Mouse (Mus musculus): ENCODE data around the gene Lrcol1.
A peak's percentile ranks its signal among the peaks of the same experiment; 100 is the strongest.

Gene Lrcol1

DNA sequence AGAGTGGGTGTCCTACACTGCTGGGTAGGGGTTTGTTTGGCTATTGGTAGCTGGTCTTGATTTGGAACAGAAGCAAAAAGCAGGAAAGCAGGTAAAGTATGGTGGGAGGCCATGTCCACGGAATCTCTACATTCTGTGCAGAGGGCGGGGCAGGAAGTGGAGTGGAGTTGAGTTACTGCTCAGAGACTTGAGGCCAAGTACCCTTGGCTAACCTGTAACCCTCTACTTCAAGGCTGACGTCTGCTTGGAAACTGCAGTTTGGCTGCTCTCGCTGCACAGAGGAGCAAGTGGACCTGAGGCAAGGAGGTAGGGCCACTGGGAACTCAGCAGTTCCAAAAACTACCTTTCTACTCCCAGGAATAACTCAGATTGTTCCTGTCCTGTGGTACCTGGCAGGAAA lies at the start of gene Lrcol1:
Lrcol1 (plus strand) TSS at position 207 of the 400 bp plus-strand sequence.
- DNase-seq, result peak; percentile 14 to 55

DNA sequence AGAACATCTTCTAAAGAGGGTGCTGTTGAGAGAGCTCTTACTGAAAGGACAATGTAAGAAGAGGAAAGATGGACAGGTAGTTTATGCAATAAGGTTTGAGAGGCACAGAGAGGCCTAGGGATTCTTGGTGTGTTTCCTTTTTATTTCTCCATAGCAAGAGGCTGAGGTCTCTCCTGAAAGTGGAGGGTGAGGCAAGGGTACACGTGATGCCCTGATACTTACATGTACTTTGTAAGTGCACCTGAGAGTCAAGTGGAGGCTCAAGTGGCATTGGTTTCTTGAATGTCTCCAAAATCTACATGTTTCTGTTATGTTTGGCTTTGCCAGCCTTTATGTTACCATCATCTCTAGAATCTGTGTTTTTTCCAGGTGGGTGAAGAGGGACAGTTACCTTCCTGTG lies 47.9 kb upstream of the Lrcol1 start:
- no peak for DNase-seq

DNA sequence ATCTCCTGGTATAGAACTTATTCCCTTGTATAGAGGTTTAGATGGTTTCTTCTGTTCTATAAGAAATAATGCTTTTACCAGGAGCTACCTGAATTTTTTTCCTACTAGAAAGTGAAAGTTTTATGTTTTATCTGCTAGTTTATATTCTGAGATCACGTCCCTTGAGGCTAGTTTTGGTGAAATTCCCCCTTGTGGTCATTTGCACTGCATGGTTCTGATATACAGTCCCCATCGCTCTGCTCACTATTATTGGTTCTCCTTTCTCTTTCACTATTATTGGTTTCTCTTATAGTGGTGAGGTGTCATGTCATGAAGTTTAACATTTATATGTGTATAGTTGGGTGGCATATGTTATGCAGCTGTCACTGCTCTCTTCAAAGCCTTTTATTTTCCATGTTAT lies 43.9 kb upstream of the Lrcol1 start:
- DNase-seq, result no peak

DNA sequence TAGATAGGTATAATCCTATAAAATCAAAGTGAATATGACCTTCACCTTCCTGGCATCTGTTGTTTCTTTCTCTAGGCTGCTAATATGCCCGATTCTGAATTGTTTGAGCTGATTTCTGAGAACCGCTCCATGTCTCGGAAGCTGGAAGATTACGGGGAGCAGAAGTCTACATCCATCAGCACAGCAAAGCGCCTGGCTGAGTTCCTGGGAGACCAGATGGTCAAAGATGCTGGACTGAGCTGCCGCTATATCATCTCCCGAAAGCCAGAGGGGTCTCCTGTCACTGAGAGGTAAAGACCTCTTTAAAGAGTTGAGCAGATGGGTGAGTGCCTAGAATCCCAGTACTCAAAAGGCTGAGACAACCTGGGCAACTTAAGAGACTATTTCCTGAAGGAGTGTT lies 35.7 kb upstream of the Lrcol1 start:
- no peak for DNase-seq

DNA sequence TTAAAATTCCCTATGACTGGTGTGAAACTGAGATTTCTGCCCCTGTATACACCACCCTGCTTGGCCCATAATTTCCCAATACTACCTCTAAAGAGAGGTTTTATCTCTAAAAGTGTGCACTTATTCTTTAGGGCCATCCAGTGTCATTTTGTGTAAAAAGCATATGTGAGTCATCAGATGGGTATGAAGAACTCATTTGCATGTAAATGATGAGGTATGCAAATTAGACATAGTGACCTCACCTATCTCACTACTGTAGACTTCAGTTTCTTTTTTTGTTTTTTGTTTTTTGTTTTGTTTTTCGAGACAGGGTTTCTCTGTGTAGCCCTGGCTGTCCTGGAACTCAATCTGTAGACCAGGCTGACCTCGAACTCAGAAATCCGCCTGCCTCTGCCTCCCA lies 31.4 kb upstream of the Lrcol1 start:
- no peak for DNase-seq

DNA sequence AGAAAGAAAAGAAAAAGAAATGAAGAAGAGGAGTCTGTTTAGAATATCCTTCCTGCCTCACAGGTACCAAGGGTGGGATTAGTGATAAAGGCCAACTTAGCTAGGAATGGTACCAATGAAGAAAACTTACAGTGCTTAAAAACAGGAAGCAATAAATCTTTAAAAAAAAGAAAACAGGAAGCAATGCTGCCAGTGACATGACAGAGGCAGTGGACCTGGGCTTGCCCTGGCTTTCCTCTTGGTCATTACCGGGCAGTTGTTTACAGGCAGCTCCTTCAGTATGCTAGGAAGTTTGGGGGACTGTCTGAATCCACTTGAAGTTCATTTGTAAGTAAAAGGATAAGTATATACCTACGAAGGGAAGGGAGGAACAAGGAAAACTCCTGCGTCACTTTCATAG lies 14.0 kb upstream of the Lrcol1 start:
- DNase-seq, result no peak

DNA sequence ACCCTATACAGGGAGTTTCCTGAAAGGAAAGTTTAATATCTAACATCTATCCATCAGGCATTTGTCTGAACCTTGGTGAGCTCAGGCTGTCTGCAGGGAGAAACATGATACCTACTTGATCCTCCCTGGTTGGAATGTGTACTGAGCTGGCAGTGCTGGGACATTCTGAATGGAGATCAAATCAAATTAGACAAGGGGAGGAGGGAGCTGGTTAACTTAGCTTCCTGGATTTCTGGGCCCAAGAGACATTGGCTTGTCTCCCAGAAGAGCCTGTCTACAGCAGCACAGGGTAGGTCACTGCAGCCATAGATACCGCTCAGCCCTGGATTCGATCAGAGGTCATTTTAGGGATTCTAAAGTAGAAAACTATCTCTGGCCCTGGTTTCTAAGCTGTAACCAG lies 5.7 kb upstream of the Lrcol1 start:
- DNase-seq, result peak in 1 of 2 experiments; percentile 5

DNA sequence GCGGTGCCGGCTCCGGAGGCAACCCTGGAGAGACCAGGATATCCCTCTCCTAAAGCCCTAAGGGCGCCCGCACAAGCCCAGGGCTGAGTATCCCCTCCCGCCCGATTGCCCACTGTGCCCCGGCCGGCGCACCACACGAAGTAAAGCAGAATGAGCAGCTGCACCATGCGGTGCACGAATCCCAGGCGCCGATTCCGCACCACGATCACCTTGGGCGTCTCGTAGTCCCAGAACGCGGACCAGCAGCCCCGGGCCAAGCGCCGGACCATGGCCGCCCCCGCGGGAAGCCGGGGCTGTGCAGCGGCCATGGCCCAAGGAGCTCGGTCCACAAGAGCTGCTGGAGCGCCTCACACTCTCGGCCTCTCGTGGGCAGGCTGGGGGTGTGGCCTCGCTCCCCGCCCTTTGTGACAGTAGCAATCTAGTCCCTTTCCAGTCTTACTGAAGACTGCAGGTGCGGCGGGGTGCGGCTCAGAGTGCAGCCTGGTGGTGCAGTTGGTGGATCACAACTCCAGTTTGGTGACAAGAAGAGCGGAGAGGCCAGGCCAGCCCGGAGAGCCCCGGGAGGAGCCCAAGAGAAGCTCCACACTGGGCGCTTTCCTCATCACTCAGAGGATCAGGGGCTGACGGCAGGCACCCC lies 1.8 kb upstream of the Lrcol1 start, which contains the start of gene P2rx2:
P2rx2 (minus strand) TSS at position 565 of the 637 bp plus-strand sequence.
- peak; percentile 67 to 72 for DNase-seq

DNA sequence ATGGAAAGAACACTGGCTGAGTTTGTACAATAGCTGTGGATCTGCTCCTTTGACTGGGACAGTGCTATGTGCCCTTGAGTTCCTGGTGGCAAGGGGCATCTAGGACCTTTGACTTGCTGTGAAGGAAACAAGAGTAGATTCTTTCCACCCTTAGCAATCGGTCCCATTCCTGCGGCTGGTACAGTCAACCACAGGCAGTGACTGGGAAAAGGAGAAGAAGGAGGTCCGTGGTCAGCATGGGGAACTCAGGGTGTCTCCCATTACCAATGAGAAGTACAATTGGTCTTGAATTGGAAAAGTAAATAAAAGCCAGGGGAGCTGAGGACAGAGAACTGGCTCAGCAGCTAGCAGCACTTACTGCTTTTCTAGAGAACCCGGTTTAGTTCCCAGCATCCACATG lies 1.0 kb downstream of the Lrcol1 start:
- peak in 1 of 2 experiments; percentile 9 for DNase-seq

DNA sequence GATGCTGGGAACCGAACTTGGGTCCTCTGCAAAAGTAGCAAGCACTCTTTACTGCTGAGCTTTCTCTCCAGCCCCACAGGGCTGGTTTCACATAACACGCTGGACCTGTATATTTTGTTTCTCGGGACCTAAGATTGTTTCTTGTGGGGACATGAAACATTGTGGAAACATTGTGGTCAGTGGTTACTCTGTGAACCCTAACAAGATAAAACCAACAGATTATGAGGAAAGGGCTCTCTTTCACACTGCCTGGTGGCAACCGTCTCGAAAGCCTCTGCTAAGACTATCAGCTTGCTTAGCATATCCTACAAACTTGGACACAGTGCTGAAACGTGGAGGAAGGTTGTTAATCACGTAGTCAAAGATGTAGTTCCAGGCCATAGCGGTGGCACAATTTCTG lies 2.5 kb downstream of the Lrcol1 start:
- no peak for DNase-seq

DNA sequence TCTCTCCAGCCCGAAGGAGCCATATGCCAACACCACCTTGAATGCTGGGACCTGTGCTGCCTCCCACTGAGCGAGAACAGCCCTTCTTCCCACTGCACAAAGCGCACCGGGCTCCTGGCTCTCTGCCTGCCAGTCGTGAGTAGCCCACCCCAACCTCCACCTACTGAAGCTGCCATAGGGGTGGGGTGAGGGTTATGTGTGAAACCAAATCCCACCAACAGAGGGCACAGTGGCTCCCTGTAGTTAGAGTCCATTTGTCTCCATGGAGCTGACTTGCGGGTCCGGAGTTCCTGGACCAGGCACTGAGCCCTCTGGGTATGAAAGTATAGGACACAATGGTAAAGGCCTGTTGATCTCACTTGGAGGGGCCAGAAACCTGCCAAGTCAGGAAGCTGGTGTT lies 10.2 kb downstream of the Lrcol1 start:
- peak in 1 of 2 experiments; percentile 39 for DNase-seq

DNA sequence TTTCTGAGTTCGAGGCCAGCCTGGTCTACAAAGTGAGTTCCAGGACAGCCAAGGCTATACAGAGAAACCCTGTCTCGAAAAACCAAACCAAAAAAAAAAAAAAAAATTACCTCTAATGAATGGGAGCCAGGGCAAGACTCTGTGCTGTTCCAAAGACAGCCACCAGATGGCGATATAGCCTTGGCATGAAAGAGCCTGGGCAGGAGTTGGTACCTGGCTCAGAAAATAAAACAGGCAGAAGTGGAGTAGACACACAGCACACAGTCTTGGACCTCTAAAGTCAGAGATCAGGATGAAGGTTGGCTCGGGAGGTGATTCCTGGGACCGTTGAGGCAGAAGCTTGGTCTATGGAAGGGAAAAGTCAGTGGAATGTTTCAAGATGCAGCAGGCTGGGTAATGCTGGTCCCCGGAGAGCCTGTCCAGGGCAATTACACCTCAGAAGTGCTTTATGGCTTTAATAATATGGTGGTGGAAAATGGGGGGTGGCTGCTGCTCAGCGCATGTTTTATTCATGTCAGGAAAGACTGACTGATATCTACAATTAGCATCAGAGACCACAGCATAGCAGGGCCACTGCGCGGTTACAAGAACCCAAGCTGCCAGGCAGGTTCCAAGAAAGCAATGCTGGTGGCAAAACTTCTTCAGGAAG lies 13.1 kb downstream of the Lrcol1 start:
- peak; percentile 67 to 74 for DNase-seq

DNA sequence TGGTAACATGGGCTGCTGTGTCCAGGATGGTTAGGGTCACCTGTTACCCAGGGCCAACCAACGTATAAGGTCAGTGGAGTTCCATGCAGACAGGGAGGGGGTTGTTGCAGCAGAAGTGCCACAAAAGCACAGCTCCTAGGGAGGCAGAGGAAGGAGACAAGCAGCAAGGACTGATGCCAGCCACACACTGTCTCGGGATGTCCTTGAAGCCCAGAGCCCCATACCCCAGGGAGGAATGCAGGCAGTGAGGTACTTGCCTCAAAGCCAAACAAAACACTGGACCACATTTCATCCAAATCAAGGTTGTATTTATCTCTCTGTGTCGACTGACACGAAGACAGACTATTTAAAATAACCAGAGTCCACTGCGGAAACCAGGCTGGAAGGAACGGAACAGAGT lies 16.9 kb downstream of the Lrcol1 start:
- DNase-seq, result no peak

DNA sequence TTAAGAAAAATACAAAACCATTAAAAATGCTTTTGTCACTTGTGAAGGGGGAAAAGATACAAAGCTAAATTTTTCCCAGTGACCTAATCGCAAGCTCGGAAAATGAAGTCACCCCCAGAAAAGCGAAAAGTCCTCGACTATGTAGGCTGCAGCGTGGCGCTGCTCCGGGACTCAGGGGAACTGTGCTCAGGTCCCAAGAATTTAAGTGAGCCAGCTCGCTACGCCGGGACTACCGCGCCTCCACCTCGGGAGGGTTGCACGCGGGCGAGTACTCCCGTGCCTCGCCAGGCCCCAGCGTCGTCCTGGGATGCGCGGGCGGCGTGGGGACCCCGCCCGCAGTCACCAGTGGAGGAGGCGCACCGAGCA lies 18.3 kb downstream of the Lrcol1 start:
- DNase-seq, result no peak

DNA sequence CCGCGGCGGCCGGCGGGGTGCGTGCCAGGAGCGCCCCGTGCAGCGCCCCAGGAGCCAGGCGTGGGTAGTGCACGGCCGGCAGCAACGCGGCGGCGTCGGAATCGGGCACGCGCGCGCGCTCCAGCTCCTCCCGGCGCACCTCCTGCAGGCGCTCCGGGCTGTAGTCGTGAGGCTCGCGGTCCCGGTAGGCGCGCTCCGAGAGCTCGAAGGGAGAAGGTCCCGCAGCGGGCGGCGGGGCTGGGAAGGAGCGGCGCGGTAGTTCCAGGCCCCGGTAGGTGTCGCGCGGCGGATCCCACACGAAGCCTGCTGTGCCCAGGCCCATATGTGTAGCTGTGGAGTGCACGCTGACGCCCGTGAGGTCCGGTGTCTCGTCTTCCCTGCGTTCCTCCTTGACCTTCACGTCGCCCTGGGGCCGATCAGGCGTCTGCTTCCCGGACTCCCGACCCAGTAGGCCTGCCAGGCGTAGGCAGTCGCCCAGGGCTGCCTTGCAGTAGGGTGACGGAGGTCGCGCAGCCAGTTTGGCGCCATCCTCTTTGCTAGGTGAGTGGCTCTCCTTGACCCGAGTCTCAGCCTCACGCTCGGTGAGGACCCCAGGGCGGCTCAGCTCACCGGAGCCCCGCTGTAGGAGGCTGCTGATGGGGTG lies 18.8 kb downstream of the Lrcol1 start:
- peak; percentile 63 to 74 for DNase-seq

DNA sequence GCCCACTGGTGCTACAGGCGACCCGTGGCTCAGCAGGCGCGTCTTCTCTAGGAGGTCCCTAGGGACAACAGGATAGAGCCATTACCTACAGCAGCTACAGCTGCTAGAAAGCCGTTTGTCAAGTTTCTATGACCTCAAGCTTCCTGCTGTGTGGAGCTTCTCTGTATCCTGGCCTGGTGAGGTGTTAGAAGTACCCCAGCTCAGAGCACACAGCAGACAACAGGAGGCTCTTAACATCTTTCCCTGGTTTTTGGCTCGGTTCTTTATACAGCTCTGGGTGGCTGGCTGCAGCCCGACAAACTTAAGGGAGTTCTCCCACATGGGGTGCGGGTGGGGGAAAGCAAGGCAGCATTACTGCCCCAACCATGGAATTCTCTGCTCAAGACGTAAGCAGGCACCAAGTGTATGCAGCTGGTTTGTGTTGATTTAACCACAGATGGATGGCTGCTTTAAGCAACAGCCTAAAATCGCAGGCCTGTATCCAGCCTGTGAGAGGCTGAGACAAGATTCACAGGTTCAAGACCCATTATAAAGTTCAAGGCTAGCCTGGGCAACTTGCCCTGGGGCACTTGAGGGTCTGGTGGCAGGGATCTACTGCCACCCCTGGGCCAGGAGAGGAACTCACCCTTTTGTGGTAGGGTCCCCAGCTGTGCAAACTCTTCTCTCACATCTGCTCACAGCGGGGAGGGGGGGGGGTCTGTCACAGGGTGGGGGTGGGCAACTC lies 19.5 kb downstream of the Lrcol1 start:
- DNase-seq, result no peak

DNA sequence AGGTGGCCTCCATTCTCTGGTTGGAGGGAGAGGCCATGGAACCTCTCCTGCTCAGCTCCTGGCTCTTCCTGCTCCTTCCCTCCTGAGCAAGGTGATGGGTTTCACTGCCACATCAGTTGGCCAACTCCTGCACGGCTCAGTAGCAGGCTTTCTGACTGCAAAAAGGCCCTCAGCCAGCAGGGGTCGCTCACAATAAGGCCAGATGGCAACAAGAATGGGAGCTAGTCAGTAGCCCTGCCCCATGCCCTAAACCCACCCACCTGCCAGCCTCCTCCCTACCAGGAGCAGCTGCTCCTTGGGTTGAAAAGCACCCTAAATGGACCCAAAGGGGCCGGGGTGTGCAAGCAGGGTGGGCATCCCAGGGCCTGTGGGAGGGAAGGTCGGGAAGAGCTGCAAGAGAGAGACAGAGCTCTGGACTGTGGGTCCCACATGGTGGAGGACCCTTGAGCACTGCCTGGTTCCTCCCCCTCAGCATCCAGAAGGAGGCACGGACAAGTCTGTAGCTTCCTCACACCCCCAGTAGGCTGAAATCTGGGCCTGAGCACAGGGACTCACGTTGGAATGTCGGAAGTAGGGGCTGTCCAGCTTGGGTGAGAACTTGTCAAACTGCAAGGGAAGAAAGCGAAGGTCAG lies 32.4 kb downstream of the Lrcol1 start:
- peak; percentile 56 to 70 for DNase-seq

DNA sequence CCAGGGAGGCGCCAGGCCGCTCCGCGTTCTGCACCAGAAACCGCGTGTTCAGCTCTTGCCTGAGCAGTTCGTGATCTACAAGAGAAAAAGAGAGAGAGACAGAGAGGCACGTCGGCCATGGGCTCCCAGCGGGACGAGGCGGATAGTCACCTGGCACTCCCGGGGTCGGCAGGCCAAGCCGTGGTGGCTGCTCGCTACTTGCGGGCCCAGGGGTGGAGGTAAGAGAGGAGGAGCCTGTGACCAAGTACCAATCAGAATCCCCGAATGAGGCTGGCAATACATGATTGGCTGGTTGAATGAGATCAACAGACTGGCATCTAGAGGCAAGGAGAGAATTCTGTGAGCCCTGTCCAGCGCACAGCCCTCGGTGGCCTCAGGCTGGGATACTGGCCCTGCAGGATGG lies 33.7 kb downstream of the Lrcol1 start:
- DNase-seq, result no peak

DNA sequence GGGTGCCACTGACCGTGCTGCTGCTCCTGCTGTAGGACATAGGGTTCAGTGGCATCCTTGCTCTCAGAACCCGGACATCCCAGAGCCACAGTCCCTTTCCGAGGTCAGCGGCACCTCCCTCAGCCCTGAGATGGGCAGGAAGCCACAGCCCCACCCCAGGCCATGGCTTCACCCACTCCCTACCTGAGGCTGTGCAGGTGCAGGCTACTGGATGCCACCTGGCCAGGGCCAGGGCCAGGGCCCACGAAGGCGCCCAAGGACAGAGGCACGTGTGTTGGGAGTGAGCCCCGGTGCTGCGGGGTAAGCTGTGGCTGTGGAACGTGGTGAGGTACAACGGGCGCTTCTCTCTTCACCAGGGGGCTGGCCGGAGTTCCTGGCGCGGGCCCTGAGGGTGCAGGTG lies 34.6 kb downstream of the Lrcol1 start:
- no peak for DNase-seq

DNA sequence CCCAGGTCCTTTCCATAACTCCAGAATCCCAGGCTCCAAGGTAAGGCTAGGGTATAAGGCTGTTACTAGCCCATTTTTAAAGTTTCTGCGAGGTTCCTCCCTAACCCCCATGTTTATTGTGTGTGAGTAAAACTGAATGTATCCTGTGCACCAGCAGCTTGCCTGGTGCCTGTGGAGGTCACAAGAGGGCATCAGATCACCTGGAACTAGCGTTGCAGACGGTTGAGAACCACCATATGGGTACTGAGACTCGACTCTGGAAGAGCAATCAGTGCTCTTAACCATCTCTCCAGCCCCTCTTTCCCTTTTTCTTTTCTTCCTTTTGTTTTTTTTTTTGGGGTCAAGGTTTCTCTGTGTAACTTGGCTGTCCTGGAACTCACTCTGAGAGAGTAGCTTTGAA lies 35.3 kb downstream of the Lrcol1 start:
- DNase-seq, result no peak

DNA sequence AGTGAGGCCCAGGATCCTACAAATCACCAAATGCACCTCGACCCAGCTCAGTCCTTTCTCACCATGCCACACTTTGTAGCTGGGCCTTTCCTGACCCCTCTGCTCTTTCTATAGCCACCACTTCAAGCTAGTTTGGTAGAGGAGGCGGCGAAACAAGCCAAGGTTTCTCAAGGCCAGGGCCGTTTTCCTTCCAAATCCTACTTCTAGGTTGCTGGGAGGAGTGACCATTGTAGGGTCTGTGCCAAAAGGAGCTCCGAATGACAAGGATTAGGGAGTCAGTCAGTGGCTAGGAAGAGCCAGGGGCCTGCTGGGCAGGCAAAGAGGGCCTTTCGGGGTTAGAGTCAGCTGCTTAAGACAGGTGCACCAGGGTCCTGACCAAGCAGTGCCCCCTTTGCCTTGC lies 40.0 kb downstream of the Lrcol1 start:
- DNase-seq, result no peak

DNA sequence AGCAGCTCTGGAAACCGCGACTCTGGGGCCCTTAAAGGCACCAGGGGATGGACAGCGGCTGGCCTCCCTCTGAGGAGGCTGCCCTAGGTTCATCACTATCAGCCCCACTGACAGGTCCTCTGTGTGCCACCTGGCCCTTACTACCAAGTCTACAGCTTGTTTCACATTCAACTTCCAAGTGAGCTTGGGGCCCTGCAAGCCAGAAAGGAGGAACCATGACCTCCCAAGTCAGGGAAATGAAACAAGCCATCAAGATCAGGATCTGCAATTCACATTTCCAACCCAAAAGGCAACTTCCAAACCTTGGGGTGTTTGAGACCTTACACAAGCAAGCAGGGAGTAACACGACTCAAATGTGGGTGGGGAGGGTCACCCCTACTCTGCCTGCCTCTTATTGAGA lies 40.7 kb downstream of the Lrcol1 start:
- no peak for DNase-seq
